Mouse (Mus musculus): Measurements from ENCODE around the gene Atp7a. TPM values are rescaled to one million over a fixed set of nuclear protein-coding genes. Genes with fewer than 3 reads are reported as not detected.

The Atp7a gene
- total and polyA plus RNA-seq, 2 experiments from 2014 or later = 7.0 to 9.9 TPM

- DNase-seq (ENCODE audit: low spot score) (no peak), ATAC-seq (no peak)
- Histone ChIP-seq H3K27me3 (ENCODE audit: insufficient read depth, low read length) (no peaks in the 10 kb centered on the region), H3K36me3 (ENCODE audit: insufficient read depth, low read length) (no peaks in the 10 kb centered on the region), H3K27ac (no peak overlapping the region), H3K9me3 (ENCODE audit: low read length) (no peaks in the 10 kb centered on the region), H3K4me3 (ENCODE audit: low read length) (no peak overlapping the region), H3K4me1 (ENCODE audit: insufficient read depth, low read length) (no peaks in the 10 kb centered on the region), H3K9ac (replicated peaks; ENCODE audit: low read length) (no peak overlapping the region), H3K4me2 (ENCODE audit: low read depth, low read length) (no peak overlapping the region)
- TF ChIP-seq CTCF (IDR thresholded peaks at IDR 0.05; ENCODE audit: low read depth) = peak; percentile 13; the same call in 1 of the 2 replicates
- WGBS = 71% methylated on average over 1 of the region's 1 CpGs
Observed at GRCm38 (mm10) chrX:106165089-106165488, 138.0 kb downstream of the Atp7a start.

- no peaks in the 10 kb centered on the region for H3K27me3 ChIP-seq (ENCODE audit: insufficient read depth, low read length)
- H3K9me3 ChIP-seq (ENCODE audit: low read length) = no peaks in the 10 kb centered on the region
- no peak overlapping the region for H3K27ac ChIP-seq
- peak; percentile 81 for TF ChIP-seq CTCF (IDR thresholded peaks at IDR 0.05; ENCODE audit: low read depth)
- H3K4me2 ChIP-seq (ENCODE audit: low read depth, low read length) = peak overlapping the region; percentile 49
- H3K9ac ChIP-seq (replicated peaks; ENCODE audit: low read length) = no peak overlapping the region
- ATAC-seq (peak; percentile 88), DNase-seq (ENCODE audit: low spot score) (peak; percentile 83)
- peak overlapping the region; percentile 23 for H3K4me3 ChIP-seq (ENCODE audit: low read length)
- WGBS = 31% methylated on average over 18 of the region's 18 CpGs
- H3K4me1 ChIP-seq (ENCODE audit: insufficient read depth, low read length) = no peaks in the 10 kb centered on the region
- H3K36me3 ChIP-seq (ENCODE audit: insufficient read depth, low read length) = no peaks in the 10 kb centered on the region
Observed at GRCm38 (mm10) chrX:106171106-106171852, 144.2 kb downstream of the Atp7a start.

GRCm38 (mm10) chrX:106171853-106172154, 144.7 kb downstream of the Atp7a start:
- H3K9me3 ChIP-seq (ENCODE audit: low read length) = no peaks in the 10 kb centered on the region
- no peak overlapping the region for H3K9ac ChIP-seq (replicated peaks; ENCODE audit: low read length)
- no peak for TF ChIP-seq CTCF (IDR thresholded peaks at IDR 0.05; ENCODE audit: low read depth)
- ATAC-seq (0 out of 2 replicates have a peak, but pooled peaks have one; percentile 40), DNase-seq (ENCODE audit: low spot score) (no peak)
- H3K27me3 ChIP-seq (ENCODE audit: insufficient read depth, low read length) = no peaks in the 10 kb centered on the region
- H3K4me3 ChIP-seq (ENCODE audit: low read length) = no peak overlapping the region; the same call in 1 of the 2 replicates
- H3K36me3 ChIP-seq (ENCODE audit: insufficient read depth, low read length) = no peaks in the 10 kb centered on the region
- H3K4me1 ChIP-seq (ENCODE audit: insufficient read depth, low read length) = no peaks in the 10 kb centered on the region
- 67% methylated on average over 5 of the region's 6 CpGs for WGBS
- peak overlapping the region; percentile 49 for H3K4me2 ChIP-seq (ENCODE audit: low read depth, low read length)
- no peak overlapping the region for H3K27ac ChIP-seq

Other genes starting within 250 kb of the Atp7a start
- gene Atrx, start 97.9 kb upstream of the Atp7a start, total RNA-seq (2014; rRNA removed) = 221 and 295 TPM in 2 replicates
- gene Atrx, start 97.9 kb upstream of the Atp7a start, polyA plus RNA-seq (2015; fragmentation: Nextera tagmentation; extraction: Ambion mirVana) = 205 and 209 TPM in 2 replicates
- 18.2 and 22.2 TPM in 2 replicates for gene Magt1, start 15.4 kb upstream of the Atp7a start, total RNA-seq (2014; rRNA removed)
- 14.5 and 18.2 TPM in 2 replicates for gene Magt1, start 15.4 kb upstream of the Atp7a start, polyA plus RNA-seq (2015; fragmentation: Nextera tagmentation; extraction: Ambion mirVana)
- gene Cox7b, start 11.6 kb upstream of the Atp7a start, total RNA-seq (2014; rRNA removed) = 199 and 280 TPM in 2 replicates
- 512 and 522 TPM in 2 replicates for gene Cox7b, start 11.6 kb upstream of the Atp7a start, polyA plus RNA-seq (2015; fragmentation: Nextera tagmentation; extraction: Ambion mirVana)
- 0.22 and 0.78 TPM in 2 replicates for gene Tlr13, start 115.9 kb downstream of the Atp7a start, total RNA-seq (2014; rRNA removed)
- gene Tlr13, start 115.9 kb downstream of the Atp7a start, polyA plus RNA-seq (2015; fragmentation: Nextera tagmentation; extraction: Ambion mirVana) = 0.38 and 0.50 TPM in 2 replicates
- gene Pgk1, start 159.8 kb downstream of the Atp7a start, total RNA-seq (2014; rRNA removed) = 246 and 254 TPM in 2 replicates
- gene Pgk1, start 159.8 kb downstream of the Atp7a start, polyA plus RNA-seq (2015; fragmentation: Nextera tagmentation; extraction: Ambion mirVana) = 302 and 312 TPM in 2 replicates
- 16.3 and 20.9 TPM in 2 replicates for gene Taf9b, start 193.9 kb downstream of the Atp7a start, total RNA-seq (2014; rRNA removed)
- 24.1 and 24.4 TPM in 2 replicates for gene Taf9b, start 193.9 kb downstream of the Atp7a start, polyA plus RNA-seq (2015; fragmentation: Nextera tagmentation; extraction: Ambion mirVana)
- gene Fnd3c2, start 228.1 kb downstream of the Atp7a start, total RNA-seq (2014; rRNA removed) = not detected in 2 replicates
- gene Fnd3c2, start 228.1 kb downstream of the Atp7a start, polyA plus RNA-seq (2015; fragmentation: Nextera tagmentation; extraction: Ambion mirVana) = not detected in 2 replicates